Mouse (Mus musculus) liver, embryonic 15.5 days (tissue): ENCODE measurements around the gene Scamp5. TPM values are rescaled to one million over a fixed set of nuclear protein-coding genes. Genes with fewer than 3 reads are reported as not detected.

Experiments
- ATAC-seq: fragments of 200-750 bp; cut with Nextera tagmentation; 2 replicates; pipeline ENCODE4 v1.8.0; 2017; ENCODE audit warnings: moderate number of reproducible peaks, mild to moderate bottlenecking, moderate library complexity; ENCODE audit not compliant: insufficient read depth
- H3K27ac ChIP-seq: fragments of 300-500 bp; sonication (generic); replicated peaks from 2 replicates; pipeline ENCODE4 v1.5.1; 2015; ENCODE audit warnings: mild to moderate bottlenecking, inconsistent platforms
- H3K27me3 ChIP-seq: fragments of 300-500 bp; sonication (generic); 2 replicates; pipeline ENCODE4 v1.6.1; 2015; ENCODE audit warnings: mild to moderate bottlenecking, inconsistent platforms
- H3K36me3 ChIP-seq: fragments of 300-500 bp; sonication (generic); replicated peaks from 2 replicates; pipeline ENCODE4 v1.6.1; 2015; ENCODE audit warnings: moderate library complexity, mild to moderate bottlenecking, inconsistent platforms
- H3K4me1 ChIP-seq: fragments of 300-500 bp; sonication (generic); replicated peaks from 2 replicates; pipeline ENCODE4 v1.6.1; 2015; ENCODE audit warnings: inconsistent platforms
- H3K4me2 ChIP-seq: fragments of 300-500 bp; sonication (generic); 2 replicates; pipeline ENCODE4 v1.6.1; 2015; ENCODE audit warnings: moderate library complexity, mild to moderate bottlenecking, inconsistent platforms
- H3K4me3 ChIP-seq: fragments of 300-500 bp; sonication (generic); replicated peaks from 2 replicates; pipeline ENCODE4 v1.5.1; 2015; ENCODE audit warnings: mild to moderate bottlenecking, inconsistent platforms
- H3K9ac ChIP-seq: fragments of 300-500 bp; sonication (generic); 2 replicates; pipeline ENCODE4 v1.6.1; 2015; ENCODE audit warnings: moderate library complexity, mild to moderate bottlenecking, inconsistent platforms
- H3K9me3 ChIP-seq: fragments of 300-500 bp; sonication (generic); replicated peaks from 2 replicates; pipeline ENCODE4 v1.6.1; 2016; ENCODE audit warnings: inconsistent platforms
- WGBS: fragments of 180-500 bp; shearing (Covaris S2); methylation state at CpG from one replicate; pipeline ENCODE4 v1.1.7; 2015; ENCODE audit warnings: mixed read lengths; ENCODE audit not compliant: insufficient replicate concordance; 5-methylcytosine and 5-hydroxymethylcytosine counted together
- polyA plus RNA-seq: library from polyadenylated mRNA; unstranded; fragments of >200 nt; fragmentation: Nextera tagmentation; extraction: Ambion mirVana; gene quantifications from 2 replicates; pipeline ENCODE4 v1.2.1, GENCODE M21; 2015

The Scamp5 gene
- polyA plus RNA-seq, 1 experiment from 2014 or later, result 8.1 TPM

GRCm38 (mm10) chr9:57417341-57417740, 50.5 kb downstream of the Scamp5 start:
- H3K4me1 ChIP-seq, result peaks cover 25% of the 10 kb centered on the region
- H3K4me3 ChIP-seq, result no peak overlapping the region
- H3K9ac ChIP-seq, result no peak overlapping the region
- no peak overlapping the region for H3K4me2 ChIP-seq
- H3K9me3 ChIP-seq, result no peaks in the 10 kb centered on the region
- H3K27me3 ChIP-seq, result no peaks in the 10 kb centered on the region
- H3K36me3 ChIP-seq, result 0 out of 2 replicates have a peak, but pooled peaks cover 6% of the 10 kb centered on the region
- WGBS, result 38% methylated on average over 8 of the region's 8 CpGs
- no peak for ATAC-seq
- no peak overlapping the region for H3K27ac ChIP-seq

GRCm38 (mm10) chr9:57407120-57407905, 60.5 kb downstream of the Scamp5 start:
- Histone ChIP-seq H3K27ac (no peak overlapping the region), H3K4me3 (no peak overlapping the region), H3K9ac (no peak overlapping the region), H3K36me3 (no peaks in the 10 kb centered on the region), H3K4me1 (no peaks in the 10 kb centered on the region), H3K9me3 (no peaks in the 10 kb centered on the region), H3K27me3 (no peaks in the 10 kb centered on the region), H3K4me2 (no peak overlapping the region)
- no peak for ATAC-seq
- 69% methylated on average over 9 of the region's 9 CpGs for WGBS

- no peak for ATAC-seq
- H3K9ac ChIP-seq, result no peak overlapping the region
- 68% methylated on average over 5 of the region's 5 CpGs for WGBS
- no peaks in the 10 kb centered on the region for H3K27me3 ChIP-seq
- H3K36me3 ChIP-seq, result no peaks in the 10 kb centered on the region
- no peak overlapping the region for H3K4me2 ChIP-seq
- no peak overlapping the region for H3K27ac ChIP-seq
- no peak overlapping the region for H3K4me3 ChIP-seq
- H3K4me1 ChIP-seq, result no peaks in the 10 kb centered on the region
- no peaks in the 10 kb centered on the region for H3K9me3 ChIP-seq
These were observed 61.5 kb downstream of the Scamp5 start for GRCm38 (mm10) chr9:57406395-57406794.

- Histone ChIP-seq H3K27me3 (no peaks in the 10 kb centered on the region), H3K4me3 (no peak overlapping the region), H3K36me3 (no peaks in the 10 kb centered on the region), H3K4me2 (no peak overlapping the region), H3K9me3 (no peaks in the 10 kb centered on the region), H3K27ac (no peak overlapping the region), H3K4me1 (no peaks in the 10 kb centered on the region), H3K9ac (no peak overlapping the region)
- ATAC-seq, result no peak
- 34% methylated on average over 5 of the region's 5 CpGs for whole genome bisulfite sequencing
These were observed 63.8 kb downstream of the Scamp5 start for GRCm38 (mm10) chr9:57404036-57404435.

GRCm38 (mm10) chr9:57402318-57403251, 65.3 kb downstream of the Scamp5 start:
- H3K4me1 ChIP-seq, result no peaks in the 10 kb centered on the region
- no peaks in the 10 kb centered on the region for H3K27me3 ChIP-seq
- H3K4me2 ChIP-seq, result no peak overlapping the region
- no peaks in the 10 kb centered on the region for H3K9me3 ChIP-seq
- no peaks in the 10 kb centered on the region for H3K36me3 ChIP-seq
- ATAC-seq, result no peak
- 58% methylated on average over 15 of the region's 15 CpGs for WGBS
- no peak overlapping the region for H3K27ac ChIP-seq
- no peak overlapping the region for H3K4me3 ChIP-seq
- no peak overlapping the region for H3K9ac ChIP-seq

GRCm38 (mm10) chr9:57398773-57399172, 69.1 kb downstream of the Scamp5 start:
- H3K4me3 ChIP-seq, result no peak overlapping the region
- no peaks in the 10 kb centered on the region for H3K36me3 ChIP-seq
- H3K27ac ChIP-seq, result no peak overlapping the region
- no peak for ATAC-seq
- no peaks in the 10 kb centered on the region for H3K9me3 ChIP-seq
- no peak overlapping the region for H3K4me2 ChIP-seq
- no peaks in the 10 kb centered on the region for H3K4me1 ChIP-seq
- H3K9ac ChIP-seq, result no peak overlapping the region
- no peaks in the 10 kb centered on the region for H3K27me3 ChIP-seq
- 73% methylated on average over 2 of the region's 2 CpGs for WGBS

- Histone ChIP-seq H3K9ac (no peak overlapping the region), H3K9me3 (no peaks in the 10 kb centered on the region), H3K27me3 (no peaks in the 10 kb centered on the region), H3K4me3 (no peak overlapping the region), H3K4me1 (no peaks in the 10 kb centered on the region), H3K27ac (no peak overlapping the region), H3K4me2 (no peak overlapping the region), H3K36me3 (no peaks in the 10 kb centered on the region)
- no peak for ATAC-seq
- 44% methylated on average over 1 of the region's 1 CpGs for WGBS
These were observed 75.0 kb downstream of the Scamp5 start for GRCm38 (mm10) chr9:57392892-57393291.

Other genes with a start within 250 kb of the Scamp5 start
- not detected in 2 replicates for gene Trcg1, start 231.5 kb downstream of the Scamp5 start, polyA plus RNA-seq
- 15.4 and 17.0 TPM in 2 replicates for gene 1700017B05Rik, start 205.4 kb downstream of the Scamp5 start, polyA plus RNA-seq
- gene Ppcdc, start 27.9 kb downstream of the Scamp5 start, polyA plus RNA-seq, result 8.9 and 10.5 TPM in 2 replicates
- 0.39 and 0.64 TPM in 2 replicates for gene Rpp25, start 36.0 kb upstream of the Scamp5 start, polyA plus RNA-seq
- 249 and 287 TPM in 2 replicates for gene Cox5a, start 53.2 kb upstream of the Scamp5 start, polyA plus RNA-seq
- 6.1 and 6.5 TPM in 2 replicates for gene Fam219b, start 69.5 kb upstream of the Scamp5 start, polyA plus RNA-seq
- gene Mpi, start 84.7 kb upstream of the Scamp5 start, polyA plus RNA-seq, result 11.9 and 12.5 TPM in 2 replicates
- gene Scamp2, start 92.9 kb upstream of the Scamp5 start, polyA plus RNA-seq, result 24.9 and 25.7 TPM in 2 replicates
- gene Ulk3, start 121.4 kb upstream of the Scamp5 start, polyA plus RNA-seq, result 3.5 and 4.4 TPM in 2 replicates
- gene Cplx3, start 138.2 kb upstream of the Scamp5 start, polyA plus RNA-seq, result not detected in 2 replicates
- gene Lman1l, start 152.7 kb upstream of the Scamp5 start, polyA plus RNA-seq, result not detected in 2 replicates
- gene Csk, start 185.6 kb upstream of the Scamp5 start, polyA plus RNA-seq, result 15.4 and 15.9 TPM in 2 replicates
- gene Cyp1a2, start 215.6 kb upstream of the Scamp5 start, polyA plus RNA-seq, result 0.14 and 0.15 TPM in 2 replicates
- 0.13 and 0.16 TPM in 2 replicates for gene Cyp1a1, start 219.9 kb upstream of the Scamp5 start, polyA plus RNA-seq
- 13.8 and 16.2 TPM in 2 replicates for gene Edc3, start 240.5 kb upstream of the Scamp5 start, polyA plus RNA-seq